Mouse (Mus musculus) forebrain, embryonic 15.5 days (tissue): ENCODE measurements at regions not wholly inside any gene's neighbourhood (a gene's known extent, or its start where the extent isn't known, plus 50 kb on each side); places are given as distances from the start of the nearest gene placed in this dataset.
A peak's percentile ranks its signal among the peaks of the same experiment; 100 is the strongest.

Experiments used
- ATAC-seq: fragments of 200-750 bp; cut with Nextera tagmentation; replicated peaks from 2 replicates; pipeline ENCODE4 v1.8.0; 2017; ENCODE audit warnings: mild to moderate bottlenecking, moderate TSS enrichment, moderate library complexity
- H3K27ac ChIP-seq: fragments of 300-500 bp; sonication (generic); replicated peaks from 2 replicates; pipeline ENCODE4 v1.5.1; 2015; ENCODE audit warnings: mild to moderate bottlenecking, inconsistent platforms
- H3K27me3 ChIP-seq: fragments of 300-500 bp; sonication (generic); 2 replicates; pipeline ENCODE4 v1.6.1; 2015; ENCODE audit warnings: inconsistent platforms
- H3K36me3 ChIP-seq: fragments of 300-500 bp; sonication (generic); 2 replicates; pipeline ENCODE4 v1.6.1; 2015; ENCODE audit warnings: mild to moderate bottlenecking, inconsistent platforms
- H3K4me1 ChIP-seq: fragments of 300-500 bp; sonication (generic); 2 replicates; pipeline ENCODE4 v1.6.1; 2015; ENCODE audit warnings: inconsistent platforms
- H3K4me2 ChIP-seq: fragments of 300-500 bp; sonication (generic); replicated peaks from 2 replicates; pipeline ENCODE4 v1.6.1; 2015; ENCODE audit warnings: mild to moderate bottlenecking, inconsistent platforms
- H3K4me3 ChIP-seq: fragments of 300-500 bp; sonication (generic); 2 replicates; pipeline ENCODE4 v1.5.1; 2015; ENCODE audit warnings: mild to moderate bottlenecking, inconsistent platforms
- H3K9ac ChIP-seq: fragments of 300-500 bp; sonication (generic); replicated peaks from 2 replicates; pipeline ENCODE4 v1.6.1; 2015; ENCODE audit warnings: mild to moderate bottlenecking, inconsistent platforms
- H3K9me3 ChIP-seq: fragments of 300-500 bp; sonication (generic); 2 replicates; pipeline ENCODE4 v1.6.1; 2016; ENCODE audit warnings: inconsistent platforms
- WGBS: fragments of 180-500 bp; shearing (Covaris S2); methylation state at CpG from one replicate; pipeline ENCODE4 v1.1.7; 2015; ENCODE audit warnings: mixed read lengths; 5-methylcytosine and 5-hydroxymethylcytosine counted together

- peaks cover 16% of the 10 kb centered on the region for H3K4me1 ChIP-seq
- H3K27me3 ChIP-seq = no peaks in the 10 kb centered on the region
- peak overlapping the region; percentile 91 for H3K27ac ChIP-seq
- H3K4me3 ChIP-seq = peak overlapping the region; percentile 49
- peak; percentile 8; the same call in 1 of the 2 replicates for ATAC-seq
- no peaks in the 10 kb centered on the region for H3K9me3 ChIP-seq
- H3K36me3 ChIP-seq = no peaks in the 10 kb centered on the region
- peak overlapping the region; percentile 81 for H3K4me2 ChIP-seq
- H3K9ac ChIP-seq = peak overlapping the region; percentile 76
- 27% methylated on average over 30 of the region's 30 CpGs for WGBS
Measured at GRCm38 (mm10) chrX:11665077-11665974, 337.7 kb downstream of the H2al1j start.

- no peak overlapping the region for H3K27ac ChIP-seq
- no peak for ATAC-seq
- H3K27me3 ChIP-seq = no peaks in the 10 kb centered on the region
- no peaks in the 10 kb centered on the region for H3K36me3 ChIP-seq
- peaks cover 16% of the 10 kb centered on the region for H3K4me1 ChIP-seq
- H3K9ac ChIP-seq = no peak overlapping the region
- 21% methylated on average over 7 of the region's 15 CpGs for WGBS
- H3K4me2 ChIP-seq = no peak overlapping the region
- H3K4me3 ChIP-seq = no peak overlapping the region
- no peaks in the 10 kb centered on the region for H3K9me3 ChIP-seq
Measured at GRCm38 (mm10) chrX:11666517-11666916, 338.9 kb downstream of the H2al1j start.

DNA sequence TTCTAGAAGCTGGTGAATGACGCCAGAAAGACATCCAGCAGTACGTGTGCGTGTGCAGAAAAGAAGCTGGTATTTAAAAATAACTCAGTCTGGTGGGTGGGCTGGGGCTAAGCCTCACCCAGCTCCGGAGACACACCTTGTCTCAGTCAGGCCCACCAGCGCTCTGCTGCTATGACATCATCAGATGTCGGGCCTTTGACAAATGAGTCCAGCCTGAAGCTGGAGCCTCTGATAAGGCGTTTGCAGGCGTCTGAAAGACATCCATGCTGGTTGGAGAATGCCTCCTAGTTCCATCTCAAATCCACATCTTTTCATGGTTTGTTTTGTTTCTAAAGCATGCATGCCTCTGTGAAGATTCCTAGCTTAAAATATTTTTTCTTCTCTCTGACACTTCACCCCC is 344.2 kb downstream of the H2al1j start:
- Histone ChIP-seq H3K4me1 (no peaks in the 10 kb centered on the region), H3K4me3 (no peak overlapping the region), H3K4me2 (no peak overlapping the region), H3K27me3 (no peaks in the 10 kb centered on the region), H3K9me3 (no peaks in the 10 kb centered on the region), H3K9ac (no peak overlapping the region), H3K36me3 (no peaks in the 10 kb centered on the region), H3K27ac (no peak overlapping the region)
- WGBS = 65% methylated on average over 8 of the region's 8 CpGs
- no peak for ATAC-seq

DNA sequence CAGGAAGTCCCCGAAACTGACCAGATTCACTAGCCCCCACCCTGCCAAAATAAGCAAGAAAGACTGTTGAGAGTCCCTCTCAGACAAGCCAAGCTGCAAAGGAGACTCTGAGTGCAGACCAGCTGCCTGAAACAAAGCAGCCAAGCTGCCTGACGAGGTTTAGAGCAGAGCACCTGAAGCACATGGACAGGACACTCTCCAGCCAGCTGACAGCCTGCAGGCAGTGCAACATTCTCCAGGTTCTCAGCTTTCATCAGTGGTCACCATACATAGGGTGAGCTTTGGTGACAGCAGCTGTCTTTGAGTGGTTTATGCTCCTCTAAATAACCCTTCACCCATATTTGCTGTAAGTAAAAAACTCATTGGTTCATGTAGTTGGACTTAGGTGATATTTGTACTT is 350.5 kb downstream of the H2al1j start:
- Histone ChIP-seq H3K4me2 (no peak overlapping the region), H3K36me3 (no peaks in the 10 kb centered on the region), H3K9me3 (no peaks in the 10 kb centered on the region), H3K27ac (no peak overlapping the region), H3K4me1 (no peaks in the 10 kb centered on the region), H3K9ac (no peak overlapping the region), H3K27me3 (no peaks in the 10 kb centered on the region), H3K4me3 (no peak overlapping the region)
- ATAC-seq = no peak
- WGBS = 61% methylated on average over 2 of the region's 2 CpGs

DNA sequence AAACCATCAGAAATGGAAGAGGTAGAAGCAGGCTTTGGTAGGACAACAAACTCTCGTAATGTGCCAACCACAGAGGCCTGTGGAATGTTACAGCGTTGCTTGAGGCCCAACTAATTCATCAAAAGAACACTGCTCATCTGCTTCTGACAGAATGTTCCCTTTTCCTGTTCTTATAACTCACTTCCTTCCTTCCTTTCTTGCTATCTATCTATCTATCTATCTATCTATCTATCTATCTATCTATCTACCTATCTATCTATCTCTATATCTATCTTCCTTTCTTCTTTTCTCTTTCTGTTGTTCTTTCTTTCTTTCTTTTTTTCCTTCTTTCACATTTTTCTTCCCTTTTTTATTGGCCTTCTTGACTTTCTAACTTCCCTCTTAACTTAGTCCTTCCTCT is 353.7 kb downstream of the H2al1j start:
- 74% methylated on average over 2 of the region's 2 CpGs for WGBS
- H3K4me1 ChIP-seq = no peaks in the 10 kb centered on the region
- H3K27ac ChIP-seq = no peak overlapping the region
- no peak overlapping the region for H3K4me3 ChIP-seq
- H3K9me3 ChIP-seq = no peaks in the 10 kb centered on the region
- no peak for ATAC-seq
- no peak overlapping the region for H3K9ac ChIP-seq
- no peaks in the 10 kb centered on the region for H3K36me3 ChIP-seq
- no peaks in the 10 kb centered on the region for H3K27me3 ChIP-seq
- H3K4me2 ChIP-seq = no peak overlapping the region

DNA sequence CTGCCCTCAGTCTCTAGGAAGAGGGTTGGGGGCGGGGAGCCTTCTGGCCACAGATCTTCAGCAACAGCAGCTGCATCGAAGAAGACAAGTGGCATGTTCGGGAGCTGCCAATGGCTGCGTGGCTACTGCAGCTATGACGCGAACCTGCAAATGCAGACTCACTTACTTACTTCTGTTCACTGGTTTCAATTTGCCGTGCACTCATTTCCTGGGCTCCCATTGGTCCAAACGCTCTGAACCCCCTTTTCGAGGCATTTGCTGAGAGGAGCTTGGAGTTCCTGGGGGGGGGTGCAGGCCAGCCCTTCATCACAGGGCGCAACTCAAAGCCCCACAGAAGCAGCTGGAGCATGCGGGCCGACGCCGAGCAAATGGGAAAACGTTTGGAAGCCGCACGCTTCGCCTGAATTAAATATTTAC is 362.4 kb downstream of the H2al1j start:
- no peak overlapping the region for H3K4me3 ChIP-seq
- no peak overlapping the region for H3K27ac ChIP-seq
- H3K9ac ChIP-seq = no peak overlapping the region
- 40% methylated on average over 18 of the region's 18 CpGs for WGBS
- peaks cover 3% of the 10 kb centered on the region; the same call in 1 of the 2 replicates for H3K4me1 ChIP-seq
- no peaks in the 10 kb centered on the region for H3K36me3 ChIP-seq
- H3K9me3 ChIP-seq = no peaks in the 10 kb centered on the region
- H3K4me2 ChIP-seq = peak overlapping the region; percentile 37
- 0 out of 2 replicates have a peak, but pooled peaks have one; percentile 32 for ATAC-seq
- no peaks in the 10 kb centered on the region for H3K27me3 ChIP-seq

DNA sequence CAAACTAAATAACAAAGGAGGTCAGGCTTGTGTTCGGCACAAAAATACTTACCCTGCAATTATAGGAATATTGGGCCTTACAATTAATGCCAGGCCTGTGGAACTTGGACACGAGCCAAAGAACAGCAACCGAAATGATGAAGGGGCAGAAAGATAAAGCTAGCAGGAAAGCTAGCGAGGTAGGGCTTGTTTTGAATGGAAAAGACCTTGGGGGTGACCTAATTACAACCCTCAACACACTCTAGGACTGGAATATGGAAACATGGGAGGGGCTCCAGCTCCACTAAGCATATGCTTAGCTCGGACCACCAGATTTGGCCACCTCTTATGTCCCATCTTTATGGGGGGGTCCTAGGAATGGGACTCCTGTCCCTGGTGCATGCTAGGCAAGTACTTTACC is 362.8 kb downstream of the H2al1j start:
- no peak overlapping the region for H3K27ac ChIP-seq
- no peaks in the 10 kb centered on the region for H3K9me3 ChIP-seq
- whole genome bisulfite sequencing = 30% methylated on average over 5 of the region's 5 CpGs
- no peak overlapping the region for H3K4me3 ChIP-seq
- H3K4me1 ChIP-seq = peaks cover 3% of the 10 kb centered on the region; the same call in 1 of the 2 replicates
- H3K36me3 ChIP-seq = no peaks in the 10 kb centered on the region
- H3K27me3 ChIP-seq = no peaks in the 10 kb centered on the region
- ATAC-seq = peak; percentile 29; the same call in 1 of the 2 replicates
- no peak overlapping the region for H3K9ac ChIP-seq
- H3K4me2 ChIP-seq = peak overlapping the region; percentile 37

- Histone ChIP-seq H3K27ac (no peak overlapping the region), H3K9ac (no peak overlapping the region), H3K27me3 (no peaks in the 10 kb centered on the region), H3K4me2 (no peak overlapping the region), H3K9me3 (no peaks in the 10 kb centered on the region), H3K4me1 (peaks cover 3% of the 10 kb centered on the region; the same call in 1 of the 2 replicates), H3K4me3 (no peak overlapping the region), H3K36me3 (no peaks in the 10 kb centered on the region)
- ATAC-seq = no peak
- WGBS = 59% methylated on average over 4 of the region's 4 CpGs
Measured at GRCm38 (mm10) chrX:11691019-11691418, 363.4 kb downstream of the H2al1j start.

- Histone ChIP-seq H3K9me3 (no peaks in the 10 kb centered on the region), H3K4me1 (no peaks in the 10 kb centered on the region), H3K36me3 (no peaks in the 10 kb centered on the region), H3K4me2 (no peak overlapping the region), H3K4me3 (no peak overlapping the region), H3K27ac (no peak overlapping the region), H3K9ac (no peak overlapping the region), H3K27me3 (no peaks in the 10 kb centered on the region)
- WGBS = 93% methylated on average over 4 of the region's 4 CpGs
- no peak for ATAC-seq
Measured at GRCm38 (mm10) chrX:11696565-11696964, 368.9 kb downstream of the H2al1j start.

GRCm38 (mm10) chrX:11701095-11701494 is 373.5 kb downstream of the H2al1j start:
- 83% methylated on average over 2 of the region's 2 CpGs for WGBS
- Histone ChIP-seq H3K9me3 (no peaks in the 10 kb centered on the region), H3K27ac (no peak overlapping the region), H3K4me3 (no peak overlapping the region), H3K4me2 (no peak overlapping the region), H3K4me1 (no peaks in the 10 kb centered on the region), H3K36me3 (no peaks in the 10 kb centered on the region), H3K27me3 (no peaks in the 10 kb centered on the region), H3K9ac (no peak overlapping the region)
- no peak for ATAC-seq

- Histone ChIP-seq H3K27me3 (no peaks in the 10 kb centered on the region), H3K4me1 (0 out of 2 replicates have a peak, but pooled peaks cover 6% of the 10 kb centered on the region), H3K4me3 (no peak overlapping the region), H3K4me2 (no peak overlapping the region), H3K9me3 (no peaks in the 10 kb centered on the region), H3K27ac (no peak overlapping the region), H3K36me3 (no peaks in the 10 kb centered on the region), H3K9ac (no peak overlapping the region)
- ATAC-seq = no peak
- WGBS = 91% methylated on average over 6 of the region's 6 CpGs
Measured at GRCm38 (mm10) chrX:11705851-11706557, 378.4 kb downstream of the H2al1j start.

DNA sequence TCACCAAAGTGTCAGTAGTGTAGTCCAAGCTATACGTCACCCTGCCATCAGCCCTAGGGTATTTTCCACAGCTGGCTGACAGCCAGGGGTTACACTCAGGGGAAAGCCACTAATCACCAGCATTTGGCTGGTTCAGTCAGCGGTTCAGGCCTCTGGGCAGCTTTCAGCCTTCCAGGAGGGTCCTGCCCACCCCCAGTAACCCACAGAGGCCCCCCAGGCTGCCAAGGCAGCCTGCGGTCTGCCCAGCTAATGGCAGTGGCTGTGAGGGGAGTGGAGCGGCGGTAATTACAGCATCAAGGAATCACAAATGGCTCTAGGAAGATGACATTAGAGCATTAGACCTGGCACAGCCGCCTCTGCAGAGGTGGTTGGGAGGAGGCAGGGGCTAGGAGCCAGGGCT is 379.7 kb downstream of the H2al1j start:
- 48% methylated on average over 6 of the region's 6 CpGs for WGBS
- H3K4me2 ChIP-seq = no peak overlapping the region
- no peak overlapping the region for H3K4me3 ChIP-seq
- no peak for ATAC-seq
- no peaks in the 10 kb centered on the region for H3K9me3 ChIP-seq
- no peak overlapping the region for H3K9ac ChIP-seq
- no peaks in the 10 kb centered on the region for H3K27me3 ChIP-seq
- 0 out of 2 replicates have a peak, but pooled peaks cover 6% of the 10 kb centered on the region for H3K4me1 ChIP-seq
- no peak overlapping the region for H3K27ac ChIP-seq
- no peaks in the 10 kb centered on the region for H3K36me3 ChIP-seq
